Mouse (Mus musculus) liver, embryonic 12.5 days (tissue): ENCODE measurements around the gene Cenpm. TPM values are rescaled to one million over a fixed set of nuclear protein-coding genes. Genes with fewer than 3 reads are reported as not detected.
"Not testable (repeated sequence)": the region's sequence is repeated elsewhere in the genome, so short reads cannot be mapped to it uniquely, and the experiment has no call there.

ENCODE experiments used
- ATAC-seq: fragments of 200-750 bp; cut with Nextera tagmentation; 2 replicates; pipeline ENCODE4 v1.8.0; 2017; ENCODE audit warnings: moderate number of reproducible peaks, mild to moderate bottlenecking, moderate library complexity
- H3K27ac ChIP-seq: fragments of 300-500 bp; sonication (generic); 2 replicates; pipeline ENCODE4 v1.5.1; 2016; ENCODE audit warnings: mild to moderate bottlenecking
- H3K27me3 ChIP-seq: fragments of 300-500 bp; sonication (generic); replicated peaks from 2 replicates; pipeline ENCODE4 v1.6.1; 2016; ENCODE audit warnings: mild to moderate bottlenecking, moderate library complexity
- H3K36me3 ChIP-seq: fragments of 300-500 bp; sonication (generic); 2 replicates; pipeline ENCODE4 v1.6.1; 2016; ENCODE audit warnings: mild to moderate bottlenecking, moderate library complexity
- H3K4me1 ChIP-seq: fragments of 300-500 bp; sonication (generic); 2 replicates; pipeline ENCODE4 v1.6.1; 2016
- H3K4me2 ChIP-seq: fragments of 300-500 bp; sonication (generic); 2 replicates; pipeline ENCODE4 v1.6.1; 2016; ENCODE audit warnings: mild to moderate bottlenecking, moderate library complexity
- H3K4me3 ChIP-seq: fragments of 300-500 bp; sonication (generic); 2 replicates; pipeline ENCODE4 v1.5.1; 2016; ENCODE audit warnings: mild to moderate bottlenecking, moderate library complexity
- H3K9ac ChIP-seq: fragments of 300-500 bp; sonication (generic); 2 replicates; pipeline ENCODE4 v1.6.1; 2016; ENCODE audit warnings: mild to moderate bottlenecking, moderate library complexity
- H3K9me3 ChIP-seq: fragments of 300-500 bp; sonication (generic); replicated peaks from 2 replicates; pipeline ENCODE4 v1.6.1; 2016; ENCODE audit warnings: mild to moderate bottlenecking, moderate library complexity
- WGBS: fragments of 180-500 bp; shearing (Covaris S2); methylation state at CpG from one replicate; pipeline ENCODE4 v1.1.7; 2016; ENCODE audit not compliant: insufficient replicate concordance; 5-methylcytosine and 5-hydroxymethylcytosine counted together
- polyA plus RNA-seq: library from polyadenylated mRNA; unstranded; fragments of >200 nt; fragmentation: Nextera tagmentation; extraction: Ambion mirVana; gene quantifications from 2 replicates; pipeline ENCODE4 v1.2.1, GENCODE M21; 2016

Gene Cenpm
- polyA plus RNA-seq, 1 experiment from 2014 or later = 48.3 TPM

GRCm38 (mm10) chr15:82271201-82271600 is 26.7 kb upstream of the Cenpm start:
- peaks cover 22% of the 10 kb centered on the region for H3K4me1 ChIP-seq
- no peak overlapping the region for H3K4me2 ChIP-seq
- H3K9ac ChIP-seq = no peak overlapping the region
- WGBS = 6% methylated on average over 5 of the region's 5 CpGs
- H3K27ac ChIP-seq = no peak overlapping the region
- H3K4me3 ChIP-seq = no peak overlapping the region
- no peaks in the 10 kb centered on the region for H3K36me3 ChIP-seq
- H3K27me3 ChIP-seq = peaks cover 60% of the 10 kb centered on the region
- ATAC-seq = no peak
- H3K9me3 ChIP-seq = no peaks in the 10 kb centered on the region

GRCm38 (mm10) chr15:82268783-82269182 is 24.2 kb upstream of the Cenpm start:
- Histone ChIP-seq H3K27me3 (peaks cover 53% of the 10 kb centered on the region), H3K4me2 (no peak overlapping the region), H3K27ac (no peak overlapping the region), H3K36me3 (no peaks in the 10 kb centered on the region), H3K4me3 (no peak overlapping the region), H3K9me3 (no peaks in the 10 kb centered on the region), H3K4me1 (peaks cover 10% of the 10 kb centered on the region), H3K9ac (no peak overlapping the region)
- no peak for ATAC-seq
- 66% methylated on average over 9 of the region's 9 CpGs for WGBS

- Histone ChIP-seq H3K36me3 (no peaks in the 10 kb centered on the region), H3K27me3 (peaks cover 50% of the 10 kb centered on the region), H3K9me3 (no peaks in the 10 kb centered on the region), H3K4me2 (no peak overlapping the region), H3K4me1 (peaks cover 10% of the 10 kb centered on the region), H3K9ac (no peak overlapping the region), H3K4me3 (no peak overlapping the region), H3K27ac (no peak overlapping the region)
- 30% methylated on average over 3 of the region's 3 CpGs for WGBS
- ATAC-seq = no peak
Measured at GRCm38 (mm10) chr15:82268185-82268584, 23.6 kb upstream of the Cenpm start.

GRCm38 (mm10) chr15:82266356-82266755 is 21.8 kb upstream of the Cenpm start:
- Histone ChIP-seq H3K27me3 (peaks cover 41% of the 10 kb centered on the region), H3K4me2 (no peak overlapping the region), H3K9me3 (no peaks in the 10 kb centered on the region), H3K4me1 (peaks cover 10% of the 10 kb centered on the region), H3K4me3 (no peak overlapping the region), H3K36me3 (no peaks in the 10 kb centered on the region), H3K9ac (no peak overlapping the region), H3K27ac (no peak overlapping the region)
- no peak for ATAC-seq
- 14% methylated on average over 6 of the region's 6 CpGs for WGBS

GRCm38 (mm10) chr15:82259510-82259909 is 15.0 kb upstream of the Cenpm start:
- Histone ChIP-seq H3K27me3 (peaks cover 71% of the 10 kb centered on the region), H3K9ac (no peak overlapping the region), H3K36me3 (no peaks in the 10 kb centered on the region), H3K27ac (no peak overlapping the region), H3K4me2 (no peak overlapping the region), H3K4me3 (no peak overlapping the region), H3K9me3 (no peaks in the 10 kb centered on the region), H3K4me1 (no peaks in the 10 kb centered on the region)
- WGBS = 9% methylated on average over 16 of the region's 16 CpGs
- ATAC-seq = no peak

- Histone ChIP-seq H3K4me1 (no peaks in the 10 kb centered on the region), H3K27ac (no peak overlapping the region), H3K9me3 (no peaks in the 10 kb centered on the region), H3K4me3 (no peak overlapping the region), H3K9ac (no peak overlapping the region), H3K36me3 (no peaks in the 10 kb centered on the region), H3K27me3 (peaks cover 50% of the 10 kb centered on the region), H3K4me2 (no peak overlapping the region)
- 31% methylated on average over 10 of the region's 10 CpGs for WGBS
- ATAC-seq = no peak
Measured at GRCm38 (mm10) chr15:82255944-82256383, 11.4 kb upstream of the Cenpm start.

GRCm38 (mm10) chr15:82255248-82255647 is 10.7 kb upstream of the Cenpm start:
- H3K36me3 ChIP-seq = no peaks in the 10 kb centered on the region
- WGBS = 35% methylated on average over 4 of the region's 4 CpGs
- no peaks in the 10 kb centered on the region for H3K4me1 ChIP-seq
- H3K27ac ChIP-seq = no peak overlapping the region
- H3K9ac ChIP-seq = no peak overlapping the region
- no peak for ATAC-seq
- H3K27me3 ChIP-seq = peaks cover 45% of the 10 kb centered on the region
- H3K4me3 ChIP-seq = no peak overlapping the region
- no peak overlapping the region for H3K4me2 ChIP-seq
- no peaks in the 10 kb centered on the region for H3K9me3 ChIP-seq

GRCm38 (mm10) chr15:82252097-82252496 is 7.5 kb upstream of the Cenpm start, which contains the start of gene 1500009C09Rik:
TSS of gene 1500009C09Rik (plus strand) at chr15:82252397.
- H3K36me3 ChIP-seq = no peaks in the 10 kb centered on the region
- 0 out of 2 replicates have a peak, but pooled peaks cover 4% of the 10 kb centered on the region for H3K4me1 ChIP-seq
- peaks cover 30% of the 10 kb centered on the region for H3K27me3 ChIP-seq
- H3K9ac ChIP-seq = no peak within 1 kb of the TSS
- ATAC-seq = no peak
- no peaks in the 10 kb centered on the region for H3K9me3 ChIP-seq
- H3K4me2 ChIP-seq = no peak within 1 kb of the TSS
- no peak within 1 kb of the TSS for H3K4me3 ChIP-seq
- no peak within 1 kb of the TSS for H3K27ac ChIP-seq
- WGBS = 62% methylated on average over 6 of the region's 6 CpGs

- no peak overlapping the region for H3K4me3 ChIP-seq
- WGBS = 79% methylated on average over 3 of the region's 3 CpGs
- 0 out of 2 replicates have a peak, but pooled peaks cover 4% of the 10 kb centered on the region for H3K4me1 ChIP-seq
Measured at GRCm38 (mm10) chr15:82251579-82251978, 7.0 kb upstream of the Cenpm start.

GRCm38 (mm10) chr15:82247131-82247776 is 2.7 kb upstream of the Cenpm start:
- Histone ChIP-seq H3K4me1 (peaks cover 22% of the 10 kb centered on the region), H3K9me3 (no peaks in the 10 kb centered on the region), H3K36me3 (no peaks in the 10 kb centered on the region), H3K4me2 (no peak overlapping the region), H3K4me3 (no peak overlapping the region), H3K9ac (no peak overlapping the region), H3K27me3 (peaks cover 5% of the 10 kb centered on the region; the same call in 1 of the 2 replicates), H3K27ac (no peak overlapping the region)
- ATAC-seq = no peak
- 58% methylated on average over 3 of the region's 3 CpGs for WGBS

More at GRCm38 (mm10) chr15:82251579-82251978, 7.0 kb upstream of the Cenpm start:
- Histone ChIP-seq H3K27me3 (peaks cover 25% of the 10 kb centered on the region), H3K27ac (no peak overlapping the region), H3K36me3 (no peaks in the 10 kb centered on the region), H3K9me3 (no peaks in the 10 kb centered on the region), H3K9ac (no peak overlapping the region), H3K4me2 (no peak overlapping the region)
- ATAC-seq = no peak

- ATAC-seq, H3K9me3 ChIP-seq, H3K27me3 ChIP-seq, H3K36me3 ChIP-seq: not testable (repeated sequence)
- Histone ChIP-seq H3K9ac (peak overlapping the region; percentile 84), H3K4me1 (peaks cover 19% of the 10 kb centered on the region), H3K27ac (peak overlapping the region; percentile 85), H3K4me2 (peak overlapping the region; percentile 95), H3K4me3 (peak overlapping the region; percentile 72)
- WGBS = 21% methylated on average over 9 of the region's 9 CpGs
Measured at GRCm38 (mm10) chr15:82244805-82245161, 235 bp upstream of the Cenpm start.

- no peak for ATAC-seq
- H3K4me1 ChIP-seq = peaks cover 18% of the 10 kb centered on the region
- peak overlapping the region; percentile 72 for H3K4me3 ChIP-seq
- peak overlapping the region; percentile 95 for H3K4me2 ChIP-seq
- H3K27ac ChIP-seq = peak overlapping the region; percentile 85
- H3K9me3 ChIP-seq = no peaks in the 10 kb centered on the region
- H3K36me3 ChIP-seq = peaks cover 13% of the 10 kb centered on the region
- peak overlapping the region; percentile 84 for H3K9ac ChIP-seq
- WGBS = 9% methylated on average over 12 of the region's 12 CpGs
- H3K27me3 ChIP-seq = no peaks in the 10 kb centered on the region
Measured at GRCm38 (mm10) chr15:82243742-82244114, 820 bp downstream of the Cenpm start.

GRCm38 (mm10) chr15:82243311-82243710 is 1.2 kb downstream of the Cenpm start:
- Histone ChIP-seq H3K9ac (peak overlapping the region; percentile 84), H3K4me3 (peak overlapping the region; percentile 72), H3K27me3 (no peaks in the 10 kb centered on the region), H3K36me3 (peaks cover 17% of the 10 kb centered on the region), H3K4me2 (peak overlapping the region; percentile 95), H3K4me1 (peaks cover 18% of the 10 kb centered on the region), H3K9me3 (no peaks in the 10 kb centered on the region), H3K27ac (peak overlapping the region; percentile 85; the same call in 1 of the 2 replicates)
- WGBS = 65% methylated on average over 3 of the region's 3 CpGs
- ATAC-seq = no peak
